Mouse (Mus musculus) heart, postnatal 36 days (tissue): ENCODE data around the gene Blvrb. TPM values are rescaled to one million over a fixed set of nuclear protein-coding genes. Genes with fewer than 3 reads are reported as not detected.

Experiments
- DNase-seq, 2 experiments: peaks; one replicate each; pipeline ENCODE4 v3.0.0; 2021 to 2022
- intact Hi-C: fragments of 180-260 bp; cut with DNase I; formaldehyde crosslinking; loops from one replicate; pipeline ENCODE4 v1.15.1; 2025
- total RNA-seq, 2 experiments: library from RNA; stranded (reverse); gene quantifications; 2 replicates each; pipeline ENCODE4 v1.2.3; 2021

The Blvrb gene
- 10 to 100 TPM; 29.9 to 31.8 TPM for total RNA-seq

- intact Hi-C loops = loop anchor here (1.0 to 2.0 kb wide), 2 partner anchors 61 to 111 kb away; partner anchors contain the start of gene Ltbp4
- peak; percentile 96 for DNase-seq
These were observed at the start of gene Blvrb, which contains the start of gene Sptbn4 for GRCm38 (mm10) chr7:27447419-27448286. TSS of gene Blvrb (plus strand) at chr7:27447978. TSS of gene Sptbn4 (minus strand) at chr7:27447686.

GRCm38 (mm10) chr7:27400545-27400944 lies 47.2 kb upstream of the Blvrb start:
- intact Hi-C loops = no loop called here
- no peak for DNase-seq

DNA sequence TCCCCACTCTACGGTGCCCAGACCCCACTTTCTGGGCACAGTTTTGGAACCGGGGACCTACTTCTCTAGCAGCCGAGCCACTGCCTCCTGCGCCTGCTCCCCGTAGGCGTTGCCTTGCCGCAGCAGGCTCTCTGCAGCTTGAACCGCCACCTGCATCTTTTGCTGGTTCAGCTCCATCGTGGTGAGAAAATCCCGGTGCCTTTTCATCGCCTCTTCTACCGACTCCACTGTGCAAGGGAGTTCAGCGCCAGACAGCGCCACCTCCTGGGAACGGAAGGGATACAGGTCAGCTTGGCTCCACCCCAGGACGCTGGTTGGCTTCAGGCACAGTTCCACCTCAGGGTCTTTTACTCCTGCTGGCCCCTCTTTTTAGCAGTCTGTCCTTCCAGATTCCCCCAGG lies 45.1 kb upstream of the Blvrb start:
- intact Hi-C loops = no loop called here
- peak; percentile 31 to 67 for DNase-seq

GRCm38 (mm10) chr7:27404203-27404942 lies 43.4 kb upstream of the Blvrb start:
- intact Hi-C loops = no loop called here
- DNase-seq = no peak

GRCm38 (mm10) chr7:27406481-27406880 lies 41.3 kb upstream of the Blvrb start:
- DNase-seq = no peak
- intact Hi-C loops = no loop called here

DNA sequence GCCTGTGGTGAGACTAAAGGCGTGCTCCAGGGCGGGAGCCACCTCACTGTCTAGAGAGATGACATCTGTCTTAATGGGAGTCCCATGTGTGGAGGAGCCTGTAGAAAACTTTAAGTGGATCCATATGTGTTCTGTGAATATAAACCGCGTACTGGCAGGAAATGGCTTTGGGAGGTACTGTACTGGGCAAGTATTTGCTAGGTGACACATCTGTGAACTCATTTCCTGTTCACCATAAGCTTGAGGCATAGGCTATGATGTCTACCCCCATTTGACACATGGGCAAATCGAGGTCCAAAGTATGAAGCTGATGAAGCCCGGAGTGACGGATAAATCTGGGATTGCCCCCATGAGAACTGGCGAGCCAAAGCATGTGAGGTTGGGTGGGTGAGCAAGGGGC lies 40.0 kb upstream of the Blvrb start:
- no peak for DNase-seq
- intact Hi-C loops = loop anchor here (2.0 kb wide), 1 partner anchor 119 kb away; no protein-coding TSS in a partner anchor

GRCm38 (mm10) chr7:27408379-27409176 lies 39.2 kb upstream of the Blvrb start:
- intact Hi-C loops = loop anchor here (2.0 kb wide), 1 partner anchor 118 kb away; no protein-coding TSS in a partner anchor
- DNase-seq = peak; percentile 66 to 74

GRCm38 (mm10) chr7:27417151-27417550 lies 30.6 kb upstream of the Blvrb start:
- intact Hi-C loops = no loop called here

DNA sequence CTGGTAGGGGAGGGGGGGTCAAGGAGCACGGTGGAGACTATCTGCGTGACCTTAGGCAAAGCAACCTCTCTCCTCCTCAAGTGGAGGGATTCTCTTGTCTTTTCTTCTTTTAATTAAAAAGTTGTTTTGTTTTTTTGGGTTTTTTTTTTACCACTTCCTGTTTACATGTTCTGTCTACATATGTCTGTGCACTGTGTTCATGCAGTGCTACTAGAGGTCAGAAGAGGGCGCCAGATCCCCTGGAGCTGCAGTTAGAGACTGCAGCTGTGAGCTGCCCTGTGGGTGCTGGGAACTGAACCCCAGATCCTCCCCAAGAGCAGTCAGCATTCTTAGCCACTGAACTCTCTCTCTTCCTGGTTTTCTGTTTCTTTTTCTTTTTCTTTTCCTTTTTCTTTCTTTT lies 28.7 kb upstream of the Blvrb start:
- DNase-seq = no peak
- intact Hi-C loops = no loop called here

More at GRCm38 (mm10) chr7:27417151-27417550, 30.6 kb upstream of the Blvrb start:
- no peak for DNase-seq

- no peak for DNase-seq
- intact Hi-C loops = no loop called here
These were observed 24.0 kb upstream of the Blvrb start for GRCm38 (mm10) chr7:27423556-27424326.

DNA sequence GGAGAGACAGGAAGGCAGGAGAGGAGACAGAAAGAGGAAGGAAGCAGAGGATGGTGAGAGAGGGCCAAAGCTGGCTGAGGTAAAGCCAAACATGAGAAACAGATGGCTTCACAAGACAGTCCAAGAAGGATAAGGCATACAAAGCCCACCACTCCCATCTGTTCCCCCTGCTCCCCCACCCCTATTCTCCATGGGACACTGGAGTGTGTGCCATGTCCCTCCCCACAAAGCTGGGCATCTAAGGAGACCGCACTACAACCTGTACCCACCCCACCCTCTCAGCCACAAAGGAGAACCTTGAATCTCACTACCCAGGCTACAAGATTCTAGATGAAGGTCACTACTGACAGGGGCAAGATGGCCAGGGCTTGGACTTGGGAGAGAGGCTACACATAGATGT lies 20.4 kb upstream of the Blvrb start:
- no peak for DNase-seq
- intact Hi-C loops = no loop called here

- intact Hi-C loops = no loop called here
- DNase-seq = no peak
These were observed 19.8 kb upstream of the Blvrb start for GRCm38 (mm10) chr7:27428002-27428401.

DNA sequence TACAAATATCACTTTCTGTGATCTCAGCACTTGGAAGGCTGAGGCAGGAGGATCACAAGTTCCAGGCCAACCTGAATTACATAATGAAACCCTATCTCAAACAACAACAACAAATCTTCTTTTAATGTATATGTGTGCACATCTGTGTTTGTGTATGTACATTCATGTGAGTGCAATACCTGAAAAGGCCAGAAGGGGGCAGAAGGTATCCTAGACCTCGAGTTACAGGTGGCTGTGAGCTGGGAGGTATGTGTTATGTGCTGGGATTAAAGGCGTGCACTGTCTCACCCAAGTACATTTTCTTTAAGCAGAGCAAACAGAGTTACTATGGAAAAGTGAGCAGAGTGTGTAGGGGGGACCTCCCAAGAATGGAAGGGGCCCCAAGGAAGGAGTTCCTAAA lies 18.6 kb upstream of the Blvrb start:
- intact Hi-C loops = no loop called here
- DNase-seq = no peak

DNA sequence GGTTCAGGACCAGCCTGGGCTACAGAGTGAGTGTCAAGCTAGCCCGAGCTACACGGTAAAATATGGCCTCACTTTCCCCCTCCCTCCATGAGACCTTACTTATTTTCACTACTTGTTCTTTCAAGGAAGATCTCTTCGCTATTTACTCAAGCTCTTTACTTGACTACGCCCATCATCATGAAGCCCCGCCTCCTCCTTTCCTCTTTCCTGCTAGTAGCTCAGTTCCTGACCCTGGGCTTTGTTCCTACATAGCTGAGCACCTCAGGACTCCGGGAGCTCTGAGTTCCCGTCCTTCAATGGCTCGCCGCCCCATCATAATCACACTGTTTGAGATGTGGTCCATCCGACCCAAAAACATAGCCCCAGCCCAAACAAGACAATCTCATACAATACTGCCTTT lies 14.4 kb upstream of the Blvrb start:
- intact Hi-C loops = no loop called here
- DNase-seq = no peak

- DNase-seq = no peak
These were observed 14.0 kb upstream of the Blvrb start for GRCm38 (mm10) chr7:27433794-27434193.

GRCm38 (mm10) chr7:27437544-27437943 lies 10.2 kb upstream of the Blvrb start:
- intact Hi-C loops = no loop called here
- no peak for DNase-seq

More at GRCm38 (mm10) chr7:27433794-27434193, 14.0 kb upstream of the Blvrb start:
- intact Hi-C loops = no loop called here

DNA sequence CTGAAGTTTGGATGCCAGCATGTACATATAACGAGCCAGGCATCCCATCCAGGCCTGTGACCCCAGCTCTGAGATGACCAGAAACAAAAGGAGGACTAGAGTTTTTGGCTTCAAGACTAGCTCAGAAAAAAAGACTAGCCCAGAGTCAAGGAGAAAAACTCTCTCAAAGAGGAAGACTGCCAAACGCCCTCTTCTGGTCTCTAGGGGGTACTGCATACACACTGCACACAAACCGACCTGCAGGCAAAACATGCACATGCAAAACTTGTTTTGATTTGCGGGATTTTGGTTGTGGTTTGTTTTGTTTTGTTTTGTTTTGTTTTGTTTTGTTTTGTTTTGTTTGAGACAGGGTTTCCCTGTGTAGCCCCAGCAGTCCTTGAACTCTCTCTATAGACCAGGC lies 7.8 kb upstream of the Blvrb start:
- intact Hi-C loops = no loop called here
- DNase-seq = no peak

DNA sequence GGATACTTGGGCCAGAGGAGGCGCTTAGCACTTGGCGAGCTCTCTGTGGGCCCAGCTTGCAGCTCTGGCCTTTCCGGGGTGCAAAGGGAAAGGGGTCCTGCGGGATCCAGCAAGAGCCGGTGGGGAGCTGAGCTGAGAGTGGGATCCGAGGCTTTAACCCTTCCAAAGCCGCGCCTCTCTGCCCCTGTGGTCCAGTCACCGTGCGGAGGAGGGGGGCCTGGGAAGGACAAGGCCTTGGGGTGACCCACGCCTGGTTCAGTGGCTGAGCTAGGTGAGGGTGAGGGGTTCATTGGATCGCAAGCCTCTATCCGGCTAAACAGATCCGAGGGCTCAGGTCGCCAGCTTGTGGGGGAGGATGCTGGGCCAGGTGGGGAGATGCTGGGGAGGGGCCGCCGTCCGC lies 1.7 kb upstream of the Blvrb start:
- intact Hi-C loops = loop anchor here (2.0 kb wide), 1 partner anchor 109 kb away; the partner anchor contains the start of gene Ltbp4
- DNase-seq = no peak

GRCm38 (mm10) chr7:27446521-27447418 lies 1.0 kb upstream of the Blvrb start:
- intact Hi-C loops = loop anchor here (1.0 to 2.0 kb wide), 2 partner anchors 62 to 110 kb away; partner anchors contain the start of gene Ltbp4
- DNase-seq = peak; percentile 9 to 27
